22 mouse cellular contexts compared by ENCODE assay signal in genomic region chr5:75579646-75580268, GRCm38 (mm10). TPM values are rescaled to one million over a fixed set of nuclear protein-coding genes. Genes with fewer than 3 reads are reported as not detected.
DNase-seq lines count a peak whose midpoint lies in the region; ATAC-seq and TF ChIP-seq lines count a peak whose summit lies in the region.
"Had no signal": no experiment of that assay in that cellular context is flagged by ENCODE, and none has a peak within 500 bp of the region (broad histone marks: within the 10 kb centered on the region; RNA-seq: fewer than 3 reads in every experiment).

No protein-coding gene starts in this region.

- WGBS in liver, embryonic 15.5 days (ENCODE audit: insufficient replicate concordance), result 10% methylated on average over 11 of the region's 11 CpGs
- WGBS in forebrain, embryonic 14.5 days, result 84% methylated on average over 11 of the region's 11 CpGs

- no peak for TF ChIP-seq POLR2A in testis, adult 2 months (IDR thresholded peaks at IDR 0.05; ENCODE audit: control insufficient read depth, low read depth, low read length)

- peak; percentile 30 for DNase-seq in cerebellum, adult 11-12 months
- no peak for DNase-seq in testis, postnatal 10 days (ENCODE audit: low spot score)
- no peak for DNase-seq in gastrocnemius, postnatal 14 days
- no peak for DNase-seq in forebrain, embryonic 14.5 days (ENCODE audit: low spot score)
- DNase-seq in kidney, postnatal 4 days, result no peak
- DNase-seq: adrenal gland, postnatal 10 days; cerebellum, postnatal 14 days; embryo, embryonic 11 days; forebrain, postnatal 0 days; kidney, adult 18-20 months; left cerebral cortex, postnatal 4 days; lung, adult 18-20 months; lung, postnatal 36 days; thymus, adult 2 months had no signal

- no peak overlapping the region for H3K4me3 ChIP-seq in testis, adult 2 months (ENCODE audit: control insufficient read depth, low read depth, low read length)
- peak overlapping the region; percentile 7; the same call in 1 of the 2 replicates for H3K4me3 ChIP-seq in liver, embryonic 15.5 days (replicated peaks)
- H3K4me3 ChIP-seq in forebrain, embryonic 14.5 days (ENCODE audit: low read depth, low read length), result no peak overlapping the region
- H3K4me3 ChIP-seq: midbrain, embryonic 10.5 days; neural tube, embryonic 12.5 days had no signal

- no peak overlapping the region for H3K9ac ChIP-seq in liver, embryonic 15.5 days
- no peak overlapping the region for H3K9ac ChIP-seq in forebrain, embryonic 14.5 days (ENCODE audit: low read length)
- H3K9ac ChIP-seq: forebrain, postnatal 0 days; neural tube, embryonic 12.5 days had no signal

- ATAC-seq in cerebellum, adult (ENCODE audit: insufficient number of reproducible peaks, low FRiP score, low TSS enrichment), result no peak
- peak; percentile 76 for ATAC-seq in liver, embryonic 15.5 days (ENCODE audit: insufficient read depth)
- ATAC-seq in forebrain, embryonic 14.5 days, result no peak
- ATAC-seq: forebrain, postnatal 0 days; hindbrain, postnatal 0 days had no signal

- peak overlapping the region; percentile 94 for H3K4me2 ChIP-seq in liver, embryonic 15.5 days
- no peak overlapping the region for H3K4me2 ChIP-seq in forebrain, embryonic 14.5 days (ENCODE audit: low read length)
- H3K4me2 ChIP-seq: neural tube, embryonic 12.5 days had no signal

- no peaks in the 10 kb centered on the region for H3K36me3 ChIP-seq in testis, adult 2 months (ENCODE audit: control insufficient read depth, insufficient read depth, low read length)
- H3K36me3 ChIP-seq in liver, embryonic 15.5 days (replicated peaks), result no peaks in the 10 kb centered on the region
- H3K36me3 ChIP-seq in forebrain, embryonic 14.5 days (ENCODE audit: control insufficient read depth, insufficient read depth, low read length), result no peaks in the 10 kb centered on the region
- H3K36me3 ChIP-seq: midbrain, embryonic 10.5 days; neural tube, embryonic 12.5 days had no signal

- peaks cover 15% of the 10 kb centered on the region for H3K4me1 ChIP-seq in testis, adult 2 months (ENCODE audit: control insufficient read depth, insufficient read depth, low read length)
- H3K4me1 ChIP-seq in liver, embryonic 15.5 days (replicated peaks), result peaks cover 72% of the 10 kb centered on the region
- peaks cover 3% of the 10 kb centered on the region for H3K4me1 ChIP-seq in forebrain, embryonic 14.5 days (ENCODE audit: control insufficient read depth, insufficient read depth, low read length)

- intact Hi-C loops in gastrocnemius, postnatal 14 days (cut with DNase I; ENCODE audit: low total_unique reads), result loop anchor here (10.0 kb wide), 1 partner anchor 275 kb away; no protein-coding TSS in a partner anchor

- H3K9me3 ChIP-seq in liver, embryonic 15.5 days (replicated peaks), result no peaks in the 10 kb centered on the region
- no peaks in the 10 kb centered on the region for H3K9me3 ChIP-seq in forebrain, embryonic 14.5 days (replicated peaks; ENCODE audit: control insufficient read depth, low read length)
- H3K9me3 ChIP-seq: midbrain, embryonic 10.5 days; neural tube, embryonic 12.5 days had no signal

- H3K27me3 ChIP-seq in testis, adult 2 months (ENCODE audit: control insufficient read depth, insufficient read depth, low read length), result no peaks in the 10 kb centered on the region
- H3K27me3 ChIP-seq in liver, embryonic 15.5 days, result peaks cover 30% of the 10 kb centered on the region
- no peaks in the 10 kb centered on the region for H3K27me3 ChIP-seq in forebrain, embryonic 14.5 days (replicated peaks; ENCODE audit: control insufficient read depth, insufficient read depth, low read length)
- H3K27me3 ChIP-seq: CH12.LX; neural tube, embryonic 12.5 days had no signal

- no peak for TF ChIP-seq CTCF in testis, adult 2 months (IDR thresholded peaks at IDR 0.05; ENCODE audit: control insufficient read depth, insufficient read depth, insufficient replicate concordance, low read depth, low read length)

- H3K27ac ChIP-seq in testis, adult 2 months (ENCODE audit: control insufficient read depth, insufficient read depth, low read depth, low read length), result peak overlapping the region; percentile 33; the same call in 1 of the 2 replicates
- H3K27ac ChIP-seq in liver, embryonic 15.5 days (replicated peaks), result peak overlapping the region; percentile 33; the same call in 1 of the 2 replicates
- no peak overlapping the region for H3K27ac ChIP-seq in forebrain, embryonic 14.5 days (ENCODE audit: low read depth, low read length)
- H3K27ac ChIP-seq: hindbrain, postnatal 0 days; kidney, postnatal 0 days; midbrain, embryonic 10.5 days; neural tube, embryonic 12.5 days had no signal

RNA-seq across cellular contexts. Expression of gene Kit, which starts 5.0 kb away (rescaled TPM):
- 8.9 and 13.8 TPM in 2 replicates for polyA plus RNA-seq in testis, adult 2 months (2012; rRNA removed)
- 13.9 and 15.0 TPM in 2 replicates for polyA plus RNA-seq in liver, embryonic 15.5 days (2015; fragmentation: Nextera tagmentation; extraction: Ambion mirVana)
- total RNA-seq in gastrocnemius, postnatal 14 days (2021), result 1 to 10 TPM; 3.1 to 3.9 TPM
- polyA plus RNA-seq in forebrain, embryonic 14.5 days (2014; fragmentation: Nextera tagmentation; extraction: Ambion mirVana), result 27.0 and 32.6 TPM in 2 replicates
